Mouse (Mus musculus) heart, adult 2 months (tissue): ENCODE measurements around the gene Gm28539.

Source experiments
- CTCF ChIP-seq: fragments of 200-600 bp; IDR thresholded peaks from 2 replicates; pipeline ENCODE4 v1.8.1; 2022; ENCODE audit warnings: antibody characterized with exemption, mild to moderate bottlenecking, moderate library complexity
- EP300 ChIP-seq: fragments of 200-500 bp; IDR thresholded peaks from 2 replicates; pipeline ENCODE4 v1.6.1; 2011; ENCODE audit warnings: low read depth, low read length, control low read depth; ENCODE audit not compliant: insufficient read depth
- POLR2A ChIP-seq: fragments of 200-500 bp; IDR thresholded peaks from 2 replicates; pipeline ENCODE4 v1.6.1; 2011; ENCODE audit warnings: mild to moderate bottlenecking, low read depth, low read length, control low read depth; ENCODE audit not compliant: insufficient read depth

GRCm38 (mm10) chr16:18796645-18797044 is 39.7 kb upstream of the Gm28539 start:
- TF ChIP-seq CTCF (no peak), EP300 (no peak), POLR2A (no peak)
